Mouse (Mus musculus): ENCODE data around the gene Spem1.

- TF ChIP-seq POLR2A (IDR thresholded peaks at IDR 0.05; ENCODE audit: insufficient read depth, low read depth, low read length) (0 out of 2 replicates have a peak, but pooled peaks have one; percentile 1), CTCF (IDR thresholded peaks at IDR 0.05) (no peak), EP300 (IDR thresholded peaks at IDR 0.05; ENCODE audit: insufficient read depth, low read depth, low read length) (0 out of 2 replicates have a peak, but pooled peaks have one; percentile 54)
These were observed 27.1 kb upstream of the Spem1 start for GRCm38 (mm10) chr11:69849128-69849527.
